Mouse (Mus musculus) testis, adult 2 months (tissue): ENCODE data around the gene Prkar2a.

Source experiments
- CTCF ChIP-seq: fragments of 200-500 bp; IDR thresholded peaks from 2 replicates; pipeline ENCODE4 v1.5.1; 2012; ENCODE audit warnings: low read depth, mild to moderate bottlenecking, inconsistent platforms, low read length, moderate library complexity; ENCODE audit not compliant: control insufficient read depth, insufficient read depth, insufficient replicate concordance
- POLR2A ChIP-seq: fragments of 200-500 bp; IDR thresholded peaks from 2 replicates; pipeline ENCODE4 v1.6.1; 2012; ENCODE audit warnings: low read depth, mild to moderate bottlenecking, inconsistent platforms, low read length, moderate library complexity; ENCODE audit not compliant: control insufficient read depth

DNA sequence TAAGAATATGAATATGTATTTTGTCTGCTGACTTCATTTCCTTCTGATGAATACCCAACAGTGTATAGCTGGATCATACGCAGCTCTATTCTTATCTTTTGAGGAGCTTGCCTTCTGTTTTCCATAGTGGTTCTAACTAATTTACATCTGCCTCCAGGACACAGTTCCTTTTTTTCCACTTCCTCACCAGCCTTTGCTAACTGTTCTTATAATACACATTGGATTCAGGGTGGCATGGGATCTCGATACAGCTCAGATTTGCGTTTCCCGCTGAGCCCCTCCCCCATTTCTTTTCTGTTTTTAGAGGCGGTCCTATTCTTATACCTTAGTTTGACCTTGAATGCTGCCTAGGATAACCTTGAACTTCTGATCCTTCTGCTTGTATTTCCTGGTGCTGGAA, 37.0 kb downstream of the Prkar2a start:
- TF ChIP-seq CTCF (no peak), POLR2A (no peak)
